Mouse (Mus musculus) fibroblast of lung, adult 2 months (primary cell): ENCODE data around the gene Gm4131.
"Not testable (repeated sequence)": the region's sequence is repeated elsewhere in the genome, so short reads cannot be mapped to it uniquely, and the experiment has no call there.

Source experiments
- DNase-seq: peaks from one replicate; pipeline ENCODE4 v3.0.0-alpha.2; 2011; ENCODE audit warnings: low read depth

The Gm4131 gene

DNA sequence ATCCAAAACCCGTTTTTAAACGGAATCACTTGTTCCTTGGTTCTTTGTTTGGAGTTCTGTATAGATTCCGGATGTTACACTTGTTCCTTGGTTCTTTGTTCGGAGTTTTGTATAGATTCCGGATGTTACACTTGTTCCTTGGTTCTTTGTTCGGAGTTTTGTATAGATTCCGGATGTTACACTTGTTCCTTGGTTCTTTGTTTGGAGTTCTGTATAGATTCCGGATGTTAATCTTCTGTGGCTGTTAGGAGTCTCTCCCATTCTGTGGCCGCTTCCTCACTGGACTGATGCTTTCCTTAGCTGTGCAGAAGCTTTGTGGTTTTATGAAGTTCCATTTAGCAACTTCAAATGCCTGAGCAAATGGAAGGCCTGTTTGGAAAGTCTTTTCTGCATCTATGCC lies at the start of gene Gm4131:
Gene Gm4131 (minus strand): TSS at position 101 of the 400 bp plus-strand sequence.
- DNase-seq, result not testable (repeated sequence)

DNA sequence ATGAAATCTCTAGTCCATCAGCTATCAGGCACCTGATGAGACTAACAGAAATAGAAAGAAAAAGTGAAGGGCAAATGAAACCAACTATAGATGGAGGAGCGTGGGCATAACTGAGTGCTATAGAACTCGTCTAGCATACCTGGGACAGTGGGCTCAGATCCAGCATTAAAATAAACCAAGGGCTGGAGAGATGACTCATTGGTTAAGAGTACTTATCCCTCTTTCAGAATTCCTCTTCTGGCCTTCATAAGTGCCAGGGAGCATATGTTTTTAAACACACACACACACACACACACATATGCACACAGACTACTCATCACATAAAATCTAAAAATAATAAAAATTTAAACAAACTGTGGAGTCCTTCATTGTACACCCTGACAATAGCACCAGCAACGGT lies 43.2 kb upstream of the Gm4131 start:
- DNase-seq, result no peak

DNA sequence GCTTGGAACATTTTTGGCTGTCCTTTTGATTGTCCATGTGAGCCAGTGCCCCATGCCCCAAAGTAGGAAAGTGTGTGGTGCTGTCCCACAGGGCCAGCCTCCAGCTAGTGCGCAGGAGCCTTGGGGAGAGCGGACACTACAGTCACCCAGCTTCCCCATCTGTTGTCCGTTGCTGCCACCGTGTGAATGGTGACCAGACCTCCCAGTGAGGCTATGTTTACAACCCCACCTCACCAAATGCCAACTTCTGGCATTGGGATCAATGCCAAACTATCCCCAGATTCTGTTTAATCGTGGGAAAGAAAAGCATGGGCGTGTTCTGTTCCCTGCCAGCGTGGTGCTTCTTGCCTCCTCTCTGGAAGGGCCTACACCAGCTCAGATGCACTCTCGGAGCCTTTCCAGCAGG lies 41.1 kb upstream of the Gm4131 start:
- no peak for DNase-seq

DNA sequence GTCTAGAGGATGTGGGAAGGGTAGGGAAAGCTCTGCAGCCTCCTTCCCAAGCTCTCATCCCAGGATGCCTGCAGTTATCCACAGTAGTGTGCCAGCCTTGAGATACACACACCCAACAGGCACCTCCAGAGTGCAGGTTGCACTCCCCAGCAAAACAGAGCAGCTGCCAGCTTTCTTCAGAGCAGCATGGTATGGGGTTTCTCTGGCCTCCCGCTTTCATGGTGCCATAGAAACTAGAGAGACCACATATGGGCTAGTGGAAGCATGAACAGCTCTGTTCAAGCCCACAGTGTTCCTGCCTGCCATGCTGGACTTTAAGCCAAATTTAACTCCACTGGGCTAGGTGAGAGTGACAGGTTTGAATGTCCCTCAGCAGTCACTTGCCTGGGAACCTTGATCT lies 36.1 kb upstream of the Gm4131 start:
- DNase-seq, result no peak

DNA sequence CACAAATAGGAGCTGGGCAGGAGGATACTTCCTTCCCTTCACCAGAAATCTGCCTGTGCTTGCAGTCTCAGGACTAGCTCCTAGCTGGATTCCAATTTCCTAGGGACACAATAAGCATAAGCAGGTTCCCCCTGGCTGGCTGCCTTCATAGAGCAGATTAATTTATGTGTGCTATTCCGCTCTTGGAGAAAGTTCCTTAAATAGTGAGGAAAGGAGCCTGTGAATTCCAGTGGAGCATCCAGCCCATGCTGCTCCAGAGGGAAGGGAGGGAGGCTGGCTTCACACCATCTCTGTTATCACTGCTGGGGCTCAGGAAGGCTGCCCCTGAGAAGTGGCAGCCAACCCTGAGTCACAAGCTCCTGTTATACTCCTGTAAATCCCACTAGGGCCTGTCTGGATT lies 35.5 kb upstream of the Gm4131 start:
- no peak for DNase-seq

DNA sequence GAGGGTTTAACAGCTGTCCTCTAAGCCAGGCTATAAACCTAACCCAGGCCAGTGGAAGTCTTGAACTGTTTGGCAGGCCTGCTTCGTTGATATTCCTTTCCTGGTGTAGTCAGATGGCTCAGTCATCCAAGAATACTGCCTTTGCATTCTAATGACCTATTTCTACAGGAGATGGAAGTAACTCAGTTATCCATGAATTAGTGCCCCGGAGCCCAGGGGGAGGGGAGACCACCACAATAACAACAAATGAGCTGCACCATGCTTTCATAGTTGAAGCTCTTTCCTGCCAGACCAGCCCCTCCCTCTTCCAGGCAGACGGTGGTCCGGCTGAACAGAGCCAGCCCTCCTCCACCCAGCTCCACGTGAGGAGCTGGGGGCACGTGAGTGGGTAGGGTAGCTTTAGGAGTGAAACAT lies 33.4 kb upstream of the Gm4131 start:
- DNase-seq, result no peak

DNA sequence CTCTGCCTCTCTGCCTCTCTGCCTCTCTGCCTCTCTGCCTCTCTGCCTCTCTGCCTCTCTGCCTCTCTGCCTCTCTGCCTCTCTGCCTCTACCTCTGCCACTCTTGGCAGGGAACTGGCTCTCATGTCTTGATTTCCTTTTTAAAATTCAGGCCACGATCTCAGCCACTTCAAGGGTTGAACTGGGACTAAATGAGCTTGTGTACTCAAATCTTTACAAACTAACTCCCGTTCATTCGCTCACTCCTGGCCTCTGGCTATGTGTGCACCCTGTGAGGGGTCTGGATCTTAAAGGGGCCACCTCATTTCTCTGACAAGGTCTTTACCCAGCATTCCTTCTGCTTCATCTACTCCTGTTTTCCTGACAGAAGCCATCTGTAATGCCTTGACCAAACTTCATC lies 18.6 kb upstream of the Gm4131 start:
- DNase-seq, result no peak

DNA sequence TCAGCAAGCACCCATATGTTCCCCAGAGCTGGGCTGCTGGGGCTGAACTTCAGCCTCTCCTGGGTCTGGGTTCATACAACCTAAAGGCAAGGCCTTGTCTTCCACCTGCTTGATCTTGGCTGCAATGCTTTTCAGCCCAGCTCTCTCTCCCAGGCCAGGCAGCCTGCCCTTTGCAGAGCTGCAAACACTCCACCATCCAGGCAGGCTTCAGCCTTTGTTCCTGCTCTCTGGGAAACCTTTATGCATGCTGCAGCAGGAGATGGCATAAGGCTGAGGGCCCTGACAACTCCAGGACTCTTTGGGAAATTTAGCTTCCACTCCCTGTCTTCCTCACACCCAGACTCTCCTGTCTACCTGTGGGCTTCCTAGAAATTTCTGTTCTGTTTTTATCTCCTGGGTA lies 17.9 kb upstream of the Gm4131 start:
- DNase-seq, result no peak

DNA sequence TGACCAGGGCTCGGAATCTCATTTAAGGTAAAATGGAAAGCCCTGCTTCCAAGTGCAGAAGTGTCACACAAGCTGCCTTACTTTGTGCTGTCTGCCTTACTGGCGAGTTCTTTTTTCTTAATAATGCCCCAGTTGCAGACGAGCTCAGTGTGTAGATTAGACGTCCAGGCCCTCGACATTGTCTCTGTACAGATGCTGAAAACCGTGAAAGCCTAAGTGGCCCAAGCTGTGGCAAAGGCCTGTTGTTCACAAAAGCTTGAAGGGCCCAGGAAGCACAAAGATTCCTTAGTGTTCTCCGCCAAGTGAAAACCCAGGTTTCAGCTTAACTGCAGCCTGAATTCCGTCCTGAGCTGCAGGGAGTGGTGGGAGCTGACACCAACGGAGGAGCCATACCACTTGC lies 15.0 kb upstream of the Gm4131 start:
- DNase-seq, result no peak

DNA sequence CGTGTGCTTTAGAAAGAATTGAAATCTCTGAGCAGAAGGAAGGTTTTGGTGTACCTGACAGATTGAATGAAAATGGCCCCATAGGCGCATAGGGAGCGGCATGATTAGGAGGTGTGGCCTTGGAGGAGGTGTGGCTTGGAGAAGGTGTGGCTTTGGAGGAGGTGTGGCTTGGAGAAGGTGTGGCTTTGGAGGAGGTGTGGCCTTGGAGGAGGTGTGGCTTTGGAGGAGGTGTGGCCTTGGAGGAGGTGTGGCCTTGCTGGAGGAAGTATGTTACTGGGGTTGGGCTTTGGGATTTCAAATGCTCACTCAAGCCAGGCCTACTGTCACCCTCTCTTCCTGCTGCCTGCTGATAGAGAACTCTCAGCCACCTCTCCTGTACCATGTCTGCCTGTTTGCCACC lies 14.2 kb upstream of the Gm4131 start:
- no peak for DNase-seq

DNA sequence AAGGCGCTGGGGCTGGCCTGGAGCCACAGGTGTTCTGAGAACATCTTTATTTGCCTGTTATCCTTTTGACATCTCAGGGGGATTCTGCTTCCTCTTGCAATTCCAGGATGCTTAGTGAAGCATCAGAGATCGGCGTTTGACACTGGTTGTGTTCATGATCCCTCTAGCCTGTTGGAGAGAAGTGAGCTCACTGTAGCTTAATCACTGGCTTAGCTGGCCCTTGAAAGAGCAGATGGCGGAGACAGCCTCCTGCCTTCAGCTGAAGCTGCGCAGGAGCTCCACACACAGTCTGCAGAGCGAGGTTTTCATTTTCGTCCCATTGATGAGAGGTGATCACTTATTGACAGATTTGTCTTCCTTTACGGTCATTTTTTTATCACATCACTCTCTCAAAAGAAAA lies 9.1 kb upstream of the Gm4131 start:
- no peak for DNase-seq

DNA sequence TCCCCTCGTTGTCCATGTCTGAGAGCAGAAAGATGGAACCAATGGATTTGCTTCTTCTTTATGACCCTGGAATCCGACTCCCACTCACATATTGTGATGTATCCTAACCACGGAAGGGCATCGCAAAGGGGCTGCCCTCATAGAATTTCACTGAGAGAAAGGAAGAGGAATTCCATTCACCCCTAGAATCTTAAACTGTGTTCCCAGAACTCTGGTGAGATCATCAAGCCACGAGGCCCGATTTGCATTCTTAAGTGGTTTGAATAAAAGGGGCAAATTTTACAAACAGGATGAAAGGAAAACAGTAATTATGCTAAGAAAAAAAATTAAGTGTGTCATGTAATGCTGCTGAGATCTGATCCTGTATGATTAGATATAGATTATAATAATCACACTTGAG lies 8.2 kb upstream of the Gm4131 start:
- DNase-seq, result no peak

DNA sequence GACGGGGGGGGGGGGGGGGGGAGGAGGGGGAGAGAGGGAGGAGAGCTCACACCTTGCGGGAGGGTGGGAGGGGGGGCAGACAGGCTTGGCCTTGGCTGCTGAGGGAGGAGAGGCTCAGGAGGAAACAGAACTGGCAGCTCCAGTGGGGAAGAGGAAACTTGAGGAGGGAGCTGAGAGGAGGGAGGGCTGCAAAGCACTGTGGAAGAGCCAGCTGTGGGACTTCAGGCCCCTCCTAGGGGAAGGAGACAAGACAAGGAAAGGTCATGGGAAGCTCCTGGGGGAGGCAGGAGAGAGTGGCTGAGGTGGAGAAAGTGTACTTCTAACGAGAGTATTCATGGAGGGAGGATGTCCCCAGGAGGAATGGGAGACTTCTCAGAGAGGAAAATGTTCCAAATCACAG lies 6.7 kb upstream of the Gm4131 start:
- DNase-seq, result no peak

DNA sequence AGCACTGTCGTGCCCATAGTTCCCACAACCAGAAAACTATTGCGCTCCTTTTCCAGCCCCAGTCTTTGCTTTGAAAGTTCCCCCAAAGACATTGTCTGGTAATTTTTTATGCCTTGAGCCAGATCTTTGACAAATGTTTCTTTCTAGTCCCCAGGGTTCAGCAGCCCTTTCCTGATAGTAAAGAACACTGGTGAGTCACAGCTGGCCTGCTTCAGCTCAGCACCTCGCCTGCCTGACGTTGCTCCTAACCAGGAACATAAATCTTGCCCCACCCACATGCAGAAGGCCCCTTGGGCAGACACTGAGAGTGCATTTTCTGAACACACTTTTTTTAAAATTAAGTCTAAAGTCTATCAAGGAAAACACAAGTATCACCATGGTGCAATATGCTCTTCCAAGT lies 3.6 kb upstream of the Gm4131 start:
- DNase-seq, result no peak

DNA sequence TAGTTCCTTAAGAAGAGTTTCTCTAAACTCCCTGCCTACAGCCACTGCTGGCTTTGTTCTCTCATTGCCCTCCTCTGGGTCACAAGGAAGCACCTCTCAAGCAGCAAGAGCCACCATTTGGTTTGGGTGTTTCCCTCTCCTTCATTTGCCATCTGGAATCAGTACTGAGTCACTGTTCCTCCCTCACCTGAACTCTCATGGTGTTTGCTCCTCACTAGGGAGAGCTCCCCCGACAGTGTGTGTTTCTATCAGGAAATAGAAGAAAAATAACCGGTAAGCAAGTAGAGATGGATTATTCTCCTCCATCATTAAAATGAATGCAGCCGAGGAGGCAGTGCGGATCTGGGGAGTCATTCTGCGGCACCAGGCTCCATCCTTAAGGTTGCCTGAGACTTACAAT lies 2.7 kb upstream of the Gm4131 start:
- DNase-seq, result no peak

DNA sequence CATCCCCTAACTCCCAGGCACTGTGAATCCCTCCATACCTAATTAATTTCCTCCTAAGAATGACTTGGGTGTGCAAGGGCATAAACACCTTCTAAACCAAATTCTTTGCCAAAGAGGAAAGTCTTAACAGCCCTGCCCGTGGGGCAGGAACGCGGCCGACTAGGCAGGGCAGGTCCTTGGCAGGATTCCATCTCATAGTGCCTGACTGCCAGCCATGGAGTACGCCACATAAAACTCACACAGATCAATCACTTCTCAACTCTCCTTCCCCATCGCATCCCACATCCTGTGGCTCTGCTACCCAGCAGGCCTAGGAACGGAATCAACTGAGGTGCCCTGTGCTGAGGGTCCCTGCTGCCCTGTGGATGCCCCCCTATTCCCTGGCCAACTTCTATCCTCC lies 3.0 kb downstream of the Gm4131 start:
- DNase-seq, result no peak

DNA sequence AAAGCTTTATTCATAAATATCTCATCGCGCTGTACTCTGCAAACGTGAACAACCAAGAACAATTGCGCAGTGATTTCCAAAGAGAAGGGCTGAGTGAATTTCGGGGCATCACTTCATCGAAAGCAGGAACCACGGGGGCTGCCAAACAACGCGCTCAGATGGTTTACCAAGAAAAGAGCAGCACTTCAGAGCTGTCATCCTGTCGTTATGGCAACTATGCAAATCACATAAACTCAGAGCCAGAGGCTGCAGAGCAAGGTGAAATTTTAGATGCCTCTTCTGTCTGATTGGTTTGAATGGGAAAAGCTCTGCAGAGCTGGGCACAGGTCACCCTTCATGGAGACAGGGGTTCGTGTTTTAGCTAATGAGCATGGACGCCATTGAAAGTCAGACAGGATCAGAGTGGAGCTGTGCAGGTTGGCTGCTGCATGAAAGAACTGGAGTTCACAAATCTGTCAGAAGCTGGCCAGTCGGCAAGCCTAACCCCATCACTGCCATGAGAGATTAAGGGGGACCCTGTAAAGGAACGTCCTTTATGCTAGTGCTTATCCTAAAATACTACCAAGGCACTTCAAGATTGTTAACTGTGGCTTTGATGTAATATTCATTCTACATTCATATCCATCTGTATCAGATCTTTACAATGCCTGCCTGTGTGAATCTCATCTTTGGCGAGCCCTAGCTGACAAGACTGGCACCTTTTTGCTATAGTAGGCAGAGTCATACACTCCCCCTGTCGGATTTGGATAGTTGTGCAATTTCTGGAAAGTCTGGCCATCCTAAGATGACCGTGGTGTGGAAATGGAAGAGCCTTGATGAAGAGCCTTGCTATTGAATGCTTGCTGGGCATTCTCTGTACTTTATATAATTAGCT lies 4.6 kb downstream of the Gm4131 start:
- DNase-seq, result no peak

DNA sequence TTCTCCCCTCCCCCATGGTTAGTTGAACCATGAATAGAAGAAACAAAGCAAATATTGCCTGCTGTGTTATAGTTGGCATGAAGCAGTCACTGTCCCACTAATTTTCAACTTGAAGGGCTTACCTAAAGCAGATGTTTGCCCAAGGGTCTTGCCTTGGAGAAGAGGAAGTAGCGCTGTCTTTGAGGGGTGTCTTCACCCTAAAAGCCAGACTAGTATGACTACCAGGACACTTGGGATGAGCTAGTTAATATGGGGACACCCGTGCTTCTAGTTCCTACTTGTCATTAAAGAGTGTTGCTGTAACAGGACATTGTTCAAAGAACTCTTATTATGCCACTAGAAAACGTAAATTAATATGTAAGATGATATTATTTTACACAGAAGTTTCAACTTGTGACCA lies 9.6 kb downstream of the Gm4131 start:
- DNase-seq, result no peak

DNA sequence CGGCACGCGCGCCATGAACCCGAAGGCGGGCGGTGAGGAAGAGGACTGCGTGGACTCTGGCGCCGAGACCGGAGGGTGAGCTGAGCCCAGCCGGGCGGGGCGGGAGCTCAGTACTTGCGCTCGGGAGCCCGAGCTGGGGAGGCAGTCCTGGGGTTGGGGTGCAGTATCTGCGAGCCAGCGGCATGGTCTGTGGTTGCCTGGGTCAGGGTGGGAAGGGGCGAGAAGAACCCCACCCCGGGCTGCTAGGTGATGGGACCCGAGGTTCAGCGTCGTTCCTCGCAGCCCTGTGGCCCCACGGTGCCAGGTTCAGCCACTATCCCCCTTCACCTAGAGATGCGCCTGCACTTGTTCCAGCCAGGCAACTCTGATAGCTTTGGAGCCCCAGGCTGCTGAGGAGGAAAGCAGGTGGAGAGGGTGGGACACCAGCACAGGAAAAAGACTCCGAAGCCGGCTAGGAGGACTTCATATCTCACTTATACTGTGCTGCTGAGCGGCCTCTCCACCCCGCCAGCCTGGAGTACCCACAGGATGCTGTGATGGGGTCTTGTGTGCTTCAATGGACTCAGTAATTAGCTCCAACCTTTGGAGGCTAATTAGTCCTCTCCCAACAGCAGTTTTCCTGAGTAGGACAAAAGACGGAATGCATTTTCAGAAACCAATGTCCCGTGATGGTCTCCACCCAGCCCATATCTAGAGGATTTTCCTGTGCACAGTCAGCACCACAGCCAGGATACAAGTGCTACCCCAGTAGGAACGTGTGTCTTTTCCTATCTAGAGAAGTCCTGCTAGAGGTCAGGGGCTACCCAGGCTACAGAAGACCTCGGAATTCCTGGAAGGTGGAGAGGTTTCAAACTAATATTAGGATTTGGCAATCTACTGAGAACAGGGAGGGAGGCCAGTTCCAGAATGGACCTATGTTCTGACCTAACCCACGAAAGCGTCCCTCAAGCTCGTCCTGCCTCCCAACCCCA lies 10.6 kb downstream of the Gm4131 start:
- no peak for DNase-seq

DNA sequence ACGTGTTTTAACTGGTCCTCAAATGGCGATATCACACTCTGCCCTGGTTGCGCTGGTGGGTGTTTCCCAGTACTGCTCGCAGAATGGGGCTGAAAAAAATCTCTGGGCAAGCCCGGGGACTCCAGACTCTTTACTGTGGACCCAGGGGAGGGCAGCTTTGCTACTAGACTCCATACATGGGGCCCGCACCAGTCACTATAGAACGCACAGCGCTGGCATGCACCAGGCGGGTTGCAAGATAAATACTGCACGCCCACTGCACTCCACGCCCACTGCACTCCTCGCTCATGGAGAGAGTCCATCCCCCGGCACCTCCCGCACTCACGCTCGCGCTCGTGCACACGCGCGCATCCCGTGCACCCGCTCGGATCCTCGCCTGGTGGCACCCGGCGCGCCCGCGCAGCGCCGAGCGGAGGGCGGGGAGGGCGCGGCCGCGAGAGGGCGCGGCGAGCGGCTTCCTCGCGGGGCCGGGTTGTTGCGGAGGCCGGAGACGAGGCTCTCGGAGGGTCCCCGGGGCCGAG lies 11.4 kb downstream of the Gm4131 start, which contains the start of gene Fam124a:
Gene Fam124a (plus strand): TSS at position 429 of the 521 bp plus-strand sequence.
- DNase-seq, result no peak

DNA sequence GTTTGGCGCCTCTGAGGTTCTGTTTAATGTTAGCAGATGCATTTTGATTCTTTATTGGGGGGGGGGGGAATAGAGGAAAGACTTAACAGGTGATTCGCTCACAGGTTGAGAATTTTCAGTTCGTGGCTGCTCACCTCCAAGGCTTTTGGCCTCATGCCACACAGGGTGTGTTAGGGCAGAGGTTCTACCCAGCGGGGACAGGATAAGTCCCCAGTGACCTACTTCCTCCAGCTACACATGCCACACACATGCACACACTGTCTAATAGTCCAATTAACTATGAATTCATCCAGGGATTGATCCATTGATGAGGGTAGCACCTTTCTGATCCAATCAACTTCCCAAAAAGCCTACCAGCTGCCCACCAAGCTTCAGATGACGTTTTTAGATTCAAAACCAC lies 12.9 kb downstream of the Gm4131 start:
- no peak for DNase-seq

DNA sequence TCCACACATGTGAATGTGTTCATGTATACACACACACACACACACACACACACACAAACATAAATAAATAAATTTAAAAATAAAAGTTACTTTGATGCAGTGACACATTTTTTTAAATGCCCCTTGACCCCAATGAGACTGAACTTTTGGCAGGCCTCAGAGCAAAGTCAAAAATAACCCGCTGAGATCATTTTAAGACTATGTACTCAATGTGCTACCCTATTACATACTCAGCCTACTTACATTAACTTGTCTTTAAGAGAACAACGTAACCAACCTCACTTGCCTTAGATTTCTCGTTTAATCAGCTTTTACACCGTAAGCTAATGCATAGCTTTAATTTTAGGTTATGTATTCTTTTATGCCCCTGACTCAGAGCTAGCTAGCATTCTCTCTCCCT lies 13.9 kb downstream of the Gm4131 start:
- DNase-seq, result no peak

DNA sequence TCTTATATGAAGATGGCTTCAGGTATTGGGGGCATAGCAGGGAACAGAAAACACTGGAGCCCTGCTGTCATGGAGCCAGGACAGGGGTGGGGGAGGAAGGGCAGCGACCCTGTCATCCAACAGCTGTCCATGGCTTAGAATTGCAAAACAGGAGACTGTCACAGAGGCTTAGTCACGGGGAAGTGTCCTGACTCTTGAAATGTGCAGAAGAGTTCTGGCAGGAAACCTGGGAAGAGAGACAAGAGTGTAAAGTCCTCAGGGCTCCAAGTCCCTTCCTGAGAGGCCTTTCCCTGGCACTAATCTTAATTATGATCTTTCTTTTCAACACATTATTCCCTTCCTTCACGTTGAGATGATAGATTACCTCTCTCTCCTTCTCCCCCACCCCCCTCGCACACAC lies 16.6 kb downstream of the Gm4131 start:
- no peak for DNase-seq
